Mouse (Mus musculus): ENCODE results near the gene Trpv1. TPM values are rescaled to one million over a fixed set of nuclear protein-coding genes. Genes with fewer than 3 reads are reported as not detected.

The Trpv1 gene
- not detected in 2 replicates for polyA plus RNA-seq (2011; ENCODE audit: insufficient read length, low read depth, missing spikeins)

DNA sequence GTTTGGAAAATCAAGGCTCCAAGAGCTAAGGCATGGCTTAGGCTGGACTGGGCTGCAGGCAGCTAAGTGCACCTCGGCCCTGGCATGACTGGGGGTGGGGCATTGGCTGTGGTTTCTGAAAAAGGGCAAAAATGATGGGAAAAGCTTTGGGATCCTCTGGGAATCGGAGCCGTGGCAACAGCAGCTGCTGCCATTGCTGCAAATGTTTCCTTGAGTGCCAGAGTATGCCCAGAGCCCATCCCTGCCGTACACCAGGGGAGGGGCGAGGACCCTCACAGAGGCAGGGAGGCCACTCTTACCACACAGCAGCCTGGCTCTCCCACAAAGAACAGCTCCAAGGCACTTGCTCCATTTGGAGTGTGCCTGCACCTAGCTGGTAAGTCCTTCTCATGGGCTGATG is at the start of gene Trpv1:
Gene Trpv1 (plus strand): TSS at position 301 of the 400 bp plus-strand sequence.
- Histone ChIP-seq H3K4me1 (ENCODE audit: control insufficient read depth, insufficient read depth, low read length) (peaks cover 10% of the 10 kb centered on the region; the same call in 1 of the 2 replicates), H3K27ac (ENCODE audit: insufficient read depth, low read length) (no peak within 1 kb of the TSS), H3K4me3 (ENCODE audit: insufficient read depth, low read length) (no peak within 1 kb of the TSS)
- TF ChIP-seq POLR2A (IDR thresholded peaks at IDR 0.05; ENCODE audit: low read depth, low read length) (no peak), CTCF (IDR thresholded peaks at IDR 0.05; ENCODE audit: borderline replicate concordance, insufficient read depth, low read length) (no peak)

DNA sequence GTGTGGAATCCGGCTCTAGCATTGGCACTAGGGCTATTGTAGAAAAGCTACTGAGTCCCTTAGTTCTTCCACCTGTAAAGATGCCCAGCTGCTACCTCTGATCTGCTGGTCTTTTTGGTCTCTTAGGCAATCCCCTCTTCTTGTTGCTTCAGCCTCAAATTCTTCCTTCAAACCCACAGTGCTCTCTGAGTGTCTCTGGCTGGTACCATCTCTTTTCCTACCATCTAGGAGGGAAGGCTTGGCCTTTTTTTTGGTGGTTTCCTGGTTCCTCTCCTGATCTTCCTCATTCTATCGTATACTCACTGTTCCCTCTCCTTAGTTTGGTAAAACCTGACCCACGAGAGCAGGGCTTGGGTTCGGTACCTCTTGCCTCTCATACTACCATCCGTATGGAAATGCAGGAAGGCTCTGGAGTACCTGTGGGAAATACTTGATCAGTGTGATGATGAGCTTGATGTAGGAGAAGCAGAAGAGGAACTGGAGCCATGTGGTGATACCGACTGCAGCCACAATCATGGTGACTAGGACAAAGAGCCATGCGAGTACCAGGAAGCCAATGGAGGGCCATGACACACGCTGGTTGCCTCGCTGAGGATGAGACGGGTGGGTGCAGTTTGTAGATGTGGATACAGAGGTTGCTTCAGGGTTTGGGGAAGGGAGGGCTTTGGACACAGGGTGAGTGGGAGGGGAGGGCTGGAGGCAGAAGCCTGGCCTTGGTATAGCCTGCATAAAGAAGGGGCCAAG is 48.0 kb upstream of the Trpv1 start:
- H3K4me1 ChIP-seq (ENCODE audit: control insufficient read depth, insufficient read depth, low read length), result no peaks in the 10 kb centered on the region
- TF ChIP-seq POLR2A (IDR thresholded peaks at IDR 0.05; ENCODE audit: low read depth, low read length), result no peak
- TF ChIP-seq CTCF (IDR thresholded peaks at IDR 0.05; ENCODE audit: borderline replicate concordance, insufficient read depth, low read length), result no peak
- H3K27ac ChIP-seq (ENCODE audit: insufficient read depth, low read length), result no peak overlapping the region
- no peak overlapping the region for H3K4me3 ChIP-seq (ENCODE audit: insufficient read depth, low read length)

DNA sequence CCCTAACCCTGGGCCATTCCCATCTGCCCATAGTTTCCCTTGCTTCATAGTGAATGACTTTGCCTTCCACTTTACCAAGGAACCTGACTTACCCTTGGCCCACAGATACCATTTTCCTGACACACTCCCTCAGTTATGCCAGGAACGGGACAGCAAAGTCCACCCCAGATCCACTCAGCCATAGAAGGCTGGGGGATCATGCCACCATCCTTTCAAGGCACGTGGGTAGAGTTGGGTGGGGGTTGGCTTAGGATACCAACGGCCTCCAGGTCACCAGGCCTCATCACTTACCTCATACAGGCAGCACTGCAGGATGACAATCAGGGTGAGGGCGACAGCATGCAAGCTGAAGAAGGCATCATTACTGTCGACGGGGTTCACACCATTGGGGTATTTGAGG is 46.9 kb upstream of the Trpv1 start:
- TF ChIP-seq POLR2A (IDR thresholded peaks at IDR 0.05; ENCODE audit: low read depth, low read length) (no peak), CTCF (IDR thresholded peaks at IDR 0.05; ENCODE audit: borderline replicate concordance, insufficient read depth, low read length) (no peak)
- Histone ChIP-seq H3K4me3 (ENCODE audit: insufficient read depth, low read length) (no peak overlapping the region), H3K27ac (ENCODE audit: insufficient read depth, low read length) (no peak overlapping the region), H3K4me1 (ENCODE audit: control insufficient read depth, insufficient read depth, low read length) (no peaks in the 10 kb centered on the region)

DNA sequence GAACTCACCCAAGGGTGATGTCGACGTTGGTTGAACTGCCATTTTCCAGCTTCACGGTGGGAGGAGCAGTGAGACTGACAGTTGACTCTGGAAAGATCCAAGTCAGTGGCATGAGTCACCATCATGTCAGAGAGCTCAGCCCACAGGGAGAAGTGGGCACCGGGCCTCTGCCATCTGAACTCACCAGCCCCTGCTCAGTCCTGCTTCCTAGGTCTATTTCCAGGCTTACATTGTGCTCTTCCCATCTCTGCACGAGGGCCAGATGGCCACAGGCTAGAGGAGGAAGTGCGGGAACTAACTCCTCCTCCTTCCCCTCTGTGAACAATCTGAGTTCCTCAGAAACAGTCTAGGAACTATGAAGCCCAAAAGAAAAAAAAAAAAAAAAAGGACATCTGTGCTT is 41.0 kb upstream of the Trpv1 start:
- peaks cover 2% of the 10 kb centered on the region; the same call in 1 of the 2 replicates for H3K4me1 ChIP-seq (ENCODE audit: control insufficient read depth, insufficient read depth, low read length)
- no peak overlapping the region for H3K4me3 ChIP-seq (ENCODE audit: insufficient read depth, low read length)
- TF ChIP-seq CTCF (IDR thresholded peaks at IDR 0.05; ENCODE audit: borderline replicate concordance, insufficient read depth, low read length) (no peak), POLR2A (IDR thresholded peaks at IDR 0.05; ENCODE audit: low read depth, low read length) (no peak)
- H3K27ac ChIP-seq (ENCODE audit: insufficient read depth, low read length), result no peak overlapping the region

DNA sequence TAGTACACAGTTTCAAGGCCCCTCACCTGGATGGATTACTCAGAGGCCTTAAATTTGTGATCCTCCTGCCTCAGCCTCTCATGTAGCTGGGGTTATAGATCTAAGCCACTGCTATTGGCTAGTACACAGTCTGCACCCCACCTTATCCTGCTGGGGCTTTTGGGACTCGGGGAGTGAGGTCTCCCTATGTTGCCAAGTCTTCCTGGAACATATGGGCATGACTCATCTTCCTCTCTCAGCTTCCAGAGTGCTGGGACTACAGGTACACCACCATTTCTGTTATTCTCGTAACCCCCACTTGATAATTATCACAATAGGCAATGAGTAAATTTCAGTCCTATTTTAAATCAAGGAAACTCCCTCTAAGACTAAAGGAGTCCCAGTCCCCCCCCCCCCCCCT is 39.6 kb upstream of the Trpv1 start:
- Histone ChIP-seq H3K4me3 (ENCODE audit: insufficient read depth, low read length) (no peak overlapping the region), H3K27ac (ENCODE audit: insufficient read depth, low read length) (no peak overlapping the region), H3K4me1 (ENCODE audit: control insufficient read depth, insufficient read depth, low read length) (peaks cover 2% of the 10 kb centered on the region; the same call in 1 of the 2 replicates)
- TF ChIP-seq POLR2A (IDR thresholded peaks at IDR 0.05; ENCODE audit: low read depth, low read length) (no peak), CTCF (IDR thresholded peaks at IDR 0.05; ENCODE audit: borderline replicate concordance, insufficient read depth, low read length) (no peak)

DNA sequence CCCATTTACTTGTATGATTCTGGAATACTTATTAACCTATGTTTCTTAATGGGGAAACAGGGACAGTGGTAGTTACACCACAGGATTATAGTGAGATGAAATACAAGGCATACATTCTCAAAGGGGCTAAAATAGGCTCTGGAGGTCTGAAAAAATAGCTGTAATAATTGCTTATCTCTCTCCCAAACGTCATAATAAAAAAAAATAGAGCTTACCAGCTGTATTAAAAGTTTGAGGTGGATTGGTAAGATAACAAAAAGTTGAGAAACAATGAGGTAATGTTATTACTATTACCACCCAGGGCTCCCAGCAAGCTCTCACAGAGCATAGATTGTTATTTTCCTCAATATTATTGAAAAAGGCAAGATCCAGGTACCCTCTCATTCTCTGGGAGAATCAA is 35.9 kb upstream of the Trpv1 start:
- no peak overlapping the region for H3K27ac ChIP-seq (ENCODE audit: insufficient read depth, low read length)

DNA sequence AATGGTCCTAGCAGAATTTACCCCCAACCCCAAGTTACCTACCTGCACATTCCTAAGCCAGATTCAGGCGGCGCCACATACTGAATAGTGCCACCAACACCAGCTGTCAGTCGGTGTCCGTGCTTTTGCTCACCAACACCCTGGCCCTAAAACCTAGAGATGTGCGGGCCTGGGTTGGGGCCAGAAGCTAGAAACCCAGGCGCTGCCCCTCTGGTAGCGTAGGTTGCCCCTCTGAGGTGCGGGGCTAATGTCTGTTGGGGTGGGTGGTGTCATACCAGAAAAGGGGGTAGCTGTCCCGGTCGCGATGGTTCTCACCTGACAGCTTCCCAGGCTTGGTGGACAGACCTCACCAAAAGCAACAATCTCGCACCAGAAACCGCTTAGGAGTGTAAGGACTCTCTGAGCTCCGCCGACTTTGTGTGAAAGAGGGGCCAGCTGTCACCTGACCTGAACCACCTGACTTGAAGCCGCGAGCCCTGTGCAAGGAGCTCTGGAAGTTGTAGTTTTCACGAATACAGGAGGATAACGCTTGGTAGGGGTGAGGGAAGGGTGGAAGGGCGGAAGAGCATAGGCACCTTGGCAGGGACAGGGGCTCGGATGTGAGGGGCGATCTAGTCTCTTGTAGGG is 35.4 kb upstream of the Trpv1 start, which contains the start of gene Ctns:
Gene Ctns (minus strand): TSS at position 440 of the 627 bp plus-strand sequence.
- Histone ChIP-seq H3K27ac (ENCODE audit: insufficient read depth, low read length) (no peak within 1 kb of the TSS), H3K4me3 (ENCODE audit: insufficient read depth, low read length) (peak within 1 kb of the TSS; percentile 64), H3K4me1 (ENCODE audit: control insufficient read depth, insufficient read depth, low read length) (no peaks in the 10 kb centered on the region)
- TF ChIP-seq POLR2A (IDR thresholded peaks at IDR 0.05; ENCODE audit: low read depth, low read length) (peak; percentile 79), CTCF (IDR thresholded peaks at IDR 0.05; ENCODE audit: borderline replicate concordance, insufficient read depth, low read length) (no peak)

More for the DNA sequence above, 35.9 kb upstream of the Trpv1 start:
- peak overlapping the region; percentile 64 for H3K4me3 ChIP-seq (ENCODE audit: insufficient read depth, low read length)
- TF ChIP-seq CTCF (IDR thresholded peaks at IDR 0.05; ENCODE audit: borderline replicate concordance, insufficient read depth, low read length), result no peak
- no peak for TF ChIP-seq POLR2A (IDR thresholded peaks at IDR 0.05; ENCODE audit: low read depth, low read length)
- peaks cover under 1% of the 10 kb centered on the region; the same call in 1 of the 2 replicates for H3K4me1 ChIP-seq (ENCODE audit: control insufficient read depth, insufficient read depth, low read length)

DNA sequence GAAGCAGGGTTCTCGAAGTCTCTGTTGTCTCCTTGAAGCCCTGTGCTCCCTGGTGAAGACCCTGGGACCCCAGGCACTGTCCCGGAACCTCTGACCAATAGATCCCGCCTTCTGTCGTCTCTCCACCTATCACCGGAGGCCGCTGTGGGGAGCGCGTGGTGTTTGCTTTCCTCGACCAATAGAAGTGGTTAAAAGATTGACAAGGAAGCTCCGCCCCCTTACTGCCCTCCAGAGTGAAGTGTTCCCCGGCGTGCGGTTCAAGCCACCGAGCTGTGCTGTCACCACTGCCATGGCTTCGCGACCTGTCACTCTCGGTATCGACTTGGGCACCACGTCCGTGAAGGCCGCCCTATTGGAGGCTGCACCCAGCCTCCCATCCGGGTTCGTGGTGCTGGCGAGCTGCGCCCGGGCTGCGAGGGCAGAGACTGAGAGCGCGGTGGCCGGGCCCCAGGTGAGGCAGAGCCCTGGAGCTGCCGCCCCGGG is 34.8 kb upstream of the Trpv1 start, which contains the start of gene Shpk:
Gene Shpk (plus strand): TSS at position 231 of the 483 bp plus-strand sequence.
- no peak within 1 kb of the TSS for H3K27ac ChIP-seq (ENCODE audit: insufficient read depth, low read length)
- H3K4me1 ChIP-seq (ENCODE audit: control insufficient read depth, insufficient read depth, low read length), result no peaks in the 10 kb centered on the region
- H3K4me3 ChIP-seq (ENCODE audit: insufficient read depth, low read length), result peak within 1 kb of the TSS; percentile 64
- TF ChIP-seq CTCF (IDR thresholded peaks at IDR 0.05; ENCODE audit: borderline replicate concordance, insufficient read depth, low read length), result no peak
- TF ChIP-seq POLR2A (IDR thresholded peaks at IDR 0.05; ENCODE audit: low read depth, low read length), result peak; percentile 79

DNA sequence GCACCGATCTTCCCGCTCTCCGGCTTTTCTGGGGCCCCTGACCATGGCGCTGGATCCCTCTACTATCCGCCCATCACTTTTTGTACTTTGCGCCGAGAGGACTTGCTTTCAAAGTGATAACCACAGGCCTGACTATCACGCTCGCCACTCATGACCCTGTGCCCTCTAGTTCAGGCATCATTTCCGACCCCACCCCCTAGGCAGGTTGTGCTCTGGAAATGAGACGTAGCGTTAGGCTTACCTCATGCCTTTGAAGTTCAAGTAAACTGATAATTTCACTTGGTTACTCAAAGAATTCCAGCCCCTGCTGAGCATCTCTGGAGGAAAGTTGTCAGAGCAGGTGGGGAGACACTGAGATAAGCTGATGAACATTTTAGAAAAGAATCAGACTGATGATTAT is 34.2 kb upstream of the Trpv1 start:
- TF ChIP-seq CTCF (IDR thresholded peaks at IDR 0.05; ENCODE audit: borderline replicate concordance, insufficient read depth, low read length), result no peak
- no peak for TF ChIP-seq POLR2A (IDR thresholded peaks at IDR 0.05; ENCODE audit: low read depth, low read length)
- H3K27ac ChIP-seq (ENCODE audit: insufficient read depth, low read length), result no peak overlapping the region
- no peaks in the 10 kb centered on the region for H3K4me1 ChIP-seq (ENCODE audit: control insufficient read depth, insufficient read depth, low read length)

DNA sequence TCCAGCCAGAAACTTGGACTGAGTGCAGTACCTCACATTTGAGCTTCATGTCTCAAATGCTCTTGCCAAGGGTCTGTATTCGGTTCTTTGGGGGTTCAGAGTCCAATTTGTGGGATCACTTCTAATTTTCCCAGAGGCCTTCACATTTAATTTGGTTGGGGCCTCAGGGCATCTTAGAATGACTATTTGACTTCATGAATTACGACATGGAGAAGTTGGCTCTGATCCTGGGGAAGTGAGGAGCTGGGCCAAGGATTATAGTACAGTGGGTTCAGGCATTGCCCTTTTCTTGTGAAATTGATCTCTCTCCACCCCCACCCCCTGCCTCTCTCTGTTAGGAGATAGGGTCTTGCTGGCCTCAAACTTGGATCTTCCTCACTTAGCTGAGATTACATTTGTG is 33.1 kb upstream of the Trpv1 start:
- H3K4me1 ChIP-seq (ENCODE audit: control insufficient read depth, insufficient read depth, low read length), result no peaks in the 10 kb centered on the region
- H3K4me3 ChIP-seq (ENCODE audit: insufficient read depth, low read length), result no peak overlapping the region
- TF ChIP-seq POLR2A (IDR thresholded peaks at IDR 0.05; ENCODE audit: low read depth, low read length) (no peak), CTCF (IDR thresholded peaks at IDR 0.05; ENCODE audit: borderline replicate concordance, insufficient read depth, low read length) (no peak)
- no peak overlapping the region for H3K27ac ChIP-seq (ENCODE audit: insufficient read depth, low read length)

More for the DNA sequence above, 34.2 kb upstream of the Trpv1 start:
- peak overlapping the region; percentile 64 for H3K4me3 ChIP-seq (ENCODE audit: insufficient read depth, low read length)

Measured in embryonic fibroblast, embryonic 13.5 days (primary cell).